Mouse (Mus musculus): ENCODE data around the gene Zbtb7b.
"Not testable (repeated sequence)": the region's sequence is repeated elsewhere in the genome, so short reads cannot be mapped to it uniquely, and the experiment has no call there.

The Zbtb7b gene

DNA sequence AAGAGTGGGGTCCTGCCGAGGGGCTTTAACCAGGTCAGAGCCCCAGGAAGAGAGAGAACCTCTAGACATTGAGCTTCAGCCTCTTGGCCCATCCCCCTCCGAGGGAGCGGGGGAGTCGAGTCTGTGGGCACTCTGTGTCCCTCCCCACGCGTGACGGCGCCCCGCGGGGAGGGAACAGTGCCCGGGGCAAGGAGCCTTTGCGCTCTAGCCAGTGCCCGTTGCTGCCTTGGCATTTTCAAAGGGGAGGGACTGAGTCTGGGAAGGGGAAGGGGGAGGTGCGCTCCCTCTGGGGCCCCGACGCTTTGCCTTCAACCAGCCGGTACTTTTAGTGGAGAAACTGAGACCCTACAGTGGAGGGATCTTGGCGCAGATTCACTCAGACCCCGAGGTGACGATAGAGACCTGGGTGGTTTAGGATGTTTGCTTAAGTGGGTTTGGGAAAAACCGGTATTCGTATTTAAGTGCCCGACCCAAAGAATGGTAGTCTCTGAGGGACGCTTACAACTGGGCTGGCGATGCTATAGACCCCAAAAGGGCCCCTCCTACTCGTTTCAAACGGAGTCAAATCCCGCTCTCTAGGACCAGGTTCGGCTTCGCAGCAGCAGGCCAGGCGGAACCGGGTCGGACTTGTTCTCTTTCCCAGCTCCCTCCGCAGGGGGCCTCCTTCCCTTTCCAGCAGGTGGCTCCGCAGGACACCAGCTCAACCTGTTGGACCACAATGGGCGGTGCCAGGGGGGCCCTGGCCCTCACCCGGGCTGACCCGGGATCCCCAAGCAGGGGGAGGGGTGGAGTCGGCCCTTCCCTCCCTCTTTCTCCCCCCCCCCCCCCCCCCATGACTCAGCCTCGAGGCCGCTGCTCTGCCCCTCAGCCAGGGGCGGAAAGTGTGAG is at the start of gene Zbtb7b:
Zbtb7b (minus strand) TSS at position 771 of the 888 bp plus-strand sequence.
- peak; percentile 52 for DNase-seq

DNA sequence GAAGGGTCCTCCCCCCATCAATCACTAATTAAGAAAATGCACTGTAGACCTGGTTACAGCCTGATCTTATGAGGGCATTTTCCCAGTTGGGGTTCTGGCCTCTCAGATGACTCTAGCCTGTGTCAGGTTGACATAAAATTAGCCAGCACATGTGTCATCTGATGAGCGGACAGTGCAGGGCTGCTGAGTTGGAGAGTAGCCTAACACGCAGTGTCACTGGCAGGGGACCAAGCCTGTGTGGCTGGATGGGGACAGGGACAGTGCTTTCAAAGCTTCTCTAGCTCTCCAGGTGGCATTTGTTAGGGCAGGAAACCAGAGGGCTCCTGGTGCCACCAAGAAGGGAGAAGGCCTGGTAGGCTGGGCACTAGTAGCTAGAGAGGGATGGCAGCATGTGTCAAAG is 46.1 kb upstream of the Zbtb7b start:
- no peak for DNase-seq

DNA sequence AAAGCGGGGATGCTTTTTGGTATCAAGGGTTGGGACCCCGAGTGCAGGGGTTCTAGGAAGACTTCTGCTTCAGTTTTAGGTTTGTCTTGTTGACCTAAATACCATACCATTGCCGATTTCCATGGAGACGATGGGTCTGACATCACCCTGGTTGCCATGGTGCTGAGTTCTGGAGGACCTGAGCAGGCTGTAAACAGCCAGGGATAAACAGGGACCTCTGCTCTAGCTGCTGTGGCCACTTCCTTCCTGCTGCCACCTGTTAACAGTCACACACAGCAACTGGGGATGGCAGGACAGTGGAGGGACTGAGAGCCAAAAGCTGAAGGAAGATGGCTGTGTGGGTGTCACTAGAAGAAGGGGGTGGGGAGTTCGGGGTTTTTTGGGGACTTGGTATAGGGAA is 42.7 kb upstream of the Zbtb7b start:
- DNase-seq = no peak

DNA sequence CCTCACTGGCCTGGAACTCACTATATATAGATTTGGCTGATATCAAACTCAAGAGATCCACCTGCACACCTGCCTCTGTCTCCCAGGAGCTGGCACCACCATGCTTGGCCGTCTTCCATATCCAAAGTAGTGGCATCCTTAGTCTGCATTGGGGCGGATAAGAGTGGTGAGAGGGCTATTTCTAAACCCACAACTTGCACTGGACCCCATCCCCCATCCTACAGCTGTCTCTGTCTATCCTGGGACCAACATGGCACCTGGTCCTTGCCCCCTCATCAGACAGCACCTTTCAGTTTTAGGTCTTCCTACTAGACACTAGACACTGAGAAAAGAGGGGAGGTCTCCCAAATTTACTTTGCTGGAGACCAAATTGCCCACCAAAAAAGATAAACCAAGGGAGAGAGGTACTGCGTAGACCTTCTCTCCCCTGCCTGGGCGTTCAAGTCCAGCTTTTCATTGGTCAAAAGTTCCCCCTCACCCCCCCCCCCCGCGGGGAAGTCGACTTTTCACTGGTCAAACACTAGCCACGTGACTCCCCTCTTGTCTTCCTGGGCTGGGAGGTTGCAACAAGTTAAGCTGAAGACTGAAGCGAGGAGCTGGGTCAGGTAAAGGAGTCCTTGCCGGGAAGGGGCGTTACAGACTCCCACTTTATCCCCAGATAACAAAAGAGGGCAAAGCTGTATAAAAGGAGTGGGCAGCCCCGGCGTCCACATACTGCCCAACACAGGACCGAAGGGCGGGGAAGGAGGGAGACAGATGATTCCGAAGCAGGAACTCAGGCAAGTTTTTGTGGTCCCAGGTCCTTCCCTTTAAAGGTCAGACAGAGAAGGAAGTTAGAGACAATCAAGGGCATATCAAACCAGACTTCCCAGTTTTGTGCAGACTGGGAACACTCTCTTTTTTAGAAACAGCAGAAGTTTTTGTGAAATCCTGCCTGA is 41.9 kb upstream of the Zbtb7b start, which contains the start of gene Pbxip1:
Pbxip1 (plus strand) TSS at position 531 of the 938 bp plus-strand sequence.
- peak; percentile 63 for DNase-seq

DNA sequence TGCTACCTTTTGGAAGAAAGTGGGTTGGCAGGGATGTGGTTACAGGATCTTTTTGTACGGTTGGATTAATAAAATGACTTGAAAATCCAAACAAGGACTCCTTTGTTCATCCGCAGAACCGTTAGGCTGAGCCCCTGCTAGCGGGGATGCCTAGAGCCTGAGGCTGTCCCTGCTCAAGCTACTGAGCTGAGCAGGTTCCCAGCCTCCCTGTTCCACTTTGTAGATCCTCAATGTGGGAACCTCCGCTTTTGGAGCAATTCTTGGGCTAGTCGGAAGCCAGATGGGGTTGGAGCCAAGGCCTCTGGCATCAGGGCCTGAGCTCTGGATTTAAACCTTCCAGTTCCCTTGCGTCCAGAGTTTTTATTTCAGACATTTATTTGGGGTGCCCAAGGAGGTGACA is 40.5 kb upstream of the Zbtb7b start:
- DNase-seq = no peak

DNA sequence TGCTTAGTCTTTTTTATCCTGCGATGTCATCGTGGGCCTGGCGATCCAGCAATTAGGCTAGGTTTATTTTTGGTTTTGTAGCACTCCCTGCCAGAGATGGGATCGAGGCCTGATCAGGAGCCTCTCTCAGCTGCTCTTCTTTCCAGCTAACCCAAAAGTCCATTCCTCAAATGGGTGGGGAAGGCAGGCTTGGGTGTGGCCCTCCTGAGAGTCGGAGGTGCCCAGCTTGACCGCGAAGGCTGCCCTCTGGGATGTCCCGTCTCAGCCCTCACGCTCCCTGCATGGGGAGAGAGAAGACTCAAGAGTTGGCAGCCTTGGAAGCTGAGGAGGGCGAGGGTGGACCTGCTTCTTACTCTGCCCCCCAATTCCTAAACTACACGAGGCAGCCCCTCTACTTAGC is 40.0 kb upstream of the Zbtb7b start:
- no peak for DNase-seq

DNA sequence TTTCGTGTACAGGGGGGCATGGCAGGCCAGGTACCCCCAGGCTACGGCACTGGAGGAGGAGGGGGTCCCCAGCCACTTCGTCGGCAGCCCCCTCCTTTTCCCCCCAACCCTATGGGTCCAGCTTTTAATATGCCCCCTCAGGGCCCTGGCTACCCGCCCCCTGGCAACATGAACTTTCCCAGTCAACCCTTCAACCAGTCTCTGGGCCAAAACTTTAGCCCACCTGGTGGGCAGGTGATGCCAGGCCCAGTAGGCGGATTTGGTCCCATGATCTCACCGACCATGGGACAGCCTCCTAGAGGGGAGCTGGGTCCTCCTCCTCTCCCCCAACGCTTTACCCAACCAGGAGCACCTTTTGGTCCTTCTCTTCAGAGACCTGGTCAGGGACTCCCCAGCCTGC is 38.0 kb upstream of the Zbtb7b start:
- DNase-seq = no peak

DNA sequence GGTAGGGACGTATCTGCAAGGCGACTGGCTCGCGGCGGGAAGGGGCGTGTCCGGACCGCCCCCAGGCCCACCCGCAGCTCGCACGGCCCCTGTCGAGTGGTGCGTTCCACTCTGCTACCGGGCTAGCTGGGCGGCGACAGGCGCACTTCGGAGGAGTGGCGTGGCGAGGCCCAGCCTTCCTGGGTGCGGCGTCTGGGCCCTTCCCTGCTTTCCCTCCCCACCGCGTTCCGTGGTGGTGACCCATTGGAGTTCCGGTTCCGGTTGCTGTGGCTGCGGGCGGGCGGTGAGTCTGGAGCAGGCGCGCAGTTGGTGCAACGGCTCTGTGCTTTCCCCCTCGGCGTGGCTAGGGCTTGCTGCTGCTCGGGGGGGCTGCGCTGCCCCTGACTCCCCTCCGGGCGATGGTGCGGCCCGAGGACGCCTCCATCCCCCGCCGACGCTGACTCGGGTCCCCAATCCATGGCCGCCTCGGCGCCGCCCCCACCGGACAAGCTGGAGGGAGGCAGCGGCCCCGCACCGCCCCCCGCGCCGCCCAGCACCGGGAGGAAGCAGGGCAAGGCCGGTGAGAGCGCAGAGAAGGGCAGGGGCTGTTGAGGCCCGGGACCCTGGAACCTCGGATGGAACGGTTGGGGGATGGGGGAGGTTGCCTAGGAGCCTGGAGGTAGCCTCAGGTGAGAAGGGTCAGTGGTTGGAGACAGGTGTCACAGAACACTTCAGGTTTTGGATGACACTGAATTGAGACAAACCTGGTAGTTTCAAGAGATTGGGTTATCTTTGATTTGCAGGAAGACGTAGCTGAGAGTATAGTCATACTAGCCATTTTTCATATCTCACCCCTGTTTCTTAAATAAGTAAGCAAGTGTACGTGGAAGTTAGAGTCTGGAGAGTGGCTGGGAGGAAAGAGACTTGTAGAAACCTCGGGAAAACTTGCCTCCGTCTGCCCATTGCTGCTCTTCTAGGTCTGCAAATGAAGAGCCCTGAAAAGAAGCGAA is 35.9 kb upstream of the Zbtb7b start, which contains the start of gene Pygo2:
Pygo2 (plus strand) TSS at position 44 of the 989 bp plus-strand sequence.
- DNase-seq = peak; percentile 90

DNA sequence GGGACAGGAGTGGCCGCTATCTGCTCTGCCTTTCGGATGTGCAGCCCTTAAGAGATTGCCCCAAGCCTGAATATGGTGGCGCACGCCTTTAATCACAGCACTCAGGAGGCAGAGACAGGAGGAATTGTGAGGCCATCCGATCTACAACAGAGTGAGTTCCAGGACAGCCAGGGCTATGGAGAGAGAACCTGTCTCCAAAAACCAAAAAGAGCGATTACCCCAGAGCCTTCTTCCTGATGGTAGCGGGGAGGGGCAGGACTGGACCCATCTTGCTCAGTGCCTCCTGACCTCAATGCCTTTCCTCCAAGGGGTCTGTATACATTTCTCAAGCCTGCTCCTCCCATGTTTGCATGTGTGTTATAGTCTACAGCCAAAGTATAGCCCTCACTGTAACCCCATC is 34.4 kb upstream of the Zbtb7b start:
- DNase-seq = not testable (repeated sequence)

DNA sequence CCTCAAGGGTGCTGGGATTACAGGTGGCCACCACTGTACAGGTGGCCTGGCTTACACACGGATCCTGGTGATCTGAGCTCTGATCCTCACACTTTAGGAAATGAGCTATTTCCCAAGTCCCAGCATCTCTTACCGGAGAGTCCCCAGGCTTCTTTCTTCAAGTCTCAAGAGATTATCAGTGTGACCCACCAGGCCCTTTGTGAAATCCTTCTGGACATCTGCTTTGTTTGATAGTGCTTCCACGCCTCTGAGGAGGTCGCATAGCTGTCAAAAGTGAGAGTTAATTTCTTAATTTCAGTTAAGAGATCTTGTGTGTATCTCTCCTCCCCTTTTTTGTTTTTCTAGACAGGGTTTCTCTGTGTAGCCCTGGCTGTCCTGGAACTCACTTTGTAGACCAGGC is 31.3 kb upstream of the Zbtb7b start:
- no peak for DNase-seq

DNA sequence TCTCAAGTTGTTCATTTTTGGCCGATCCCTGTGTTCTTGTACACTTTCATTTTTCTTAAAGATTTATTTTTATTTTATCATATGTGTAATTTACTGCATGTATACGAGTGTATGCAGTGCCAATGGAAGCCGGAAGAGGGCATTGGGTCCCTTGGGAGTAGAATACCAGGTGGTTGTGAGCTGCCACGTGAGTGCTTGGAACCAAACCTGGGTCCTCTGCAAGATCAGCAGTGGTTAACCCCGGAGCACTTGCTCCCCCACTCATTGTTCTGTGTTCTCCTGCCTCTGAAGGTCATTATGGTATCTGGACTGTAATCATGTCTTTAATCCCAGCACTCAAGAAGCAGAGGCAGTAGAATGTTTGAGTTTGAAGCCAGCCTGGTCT is 30.6 kb upstream of the Zbtb7b start:
- DNase-seq = no peak

DNA sequence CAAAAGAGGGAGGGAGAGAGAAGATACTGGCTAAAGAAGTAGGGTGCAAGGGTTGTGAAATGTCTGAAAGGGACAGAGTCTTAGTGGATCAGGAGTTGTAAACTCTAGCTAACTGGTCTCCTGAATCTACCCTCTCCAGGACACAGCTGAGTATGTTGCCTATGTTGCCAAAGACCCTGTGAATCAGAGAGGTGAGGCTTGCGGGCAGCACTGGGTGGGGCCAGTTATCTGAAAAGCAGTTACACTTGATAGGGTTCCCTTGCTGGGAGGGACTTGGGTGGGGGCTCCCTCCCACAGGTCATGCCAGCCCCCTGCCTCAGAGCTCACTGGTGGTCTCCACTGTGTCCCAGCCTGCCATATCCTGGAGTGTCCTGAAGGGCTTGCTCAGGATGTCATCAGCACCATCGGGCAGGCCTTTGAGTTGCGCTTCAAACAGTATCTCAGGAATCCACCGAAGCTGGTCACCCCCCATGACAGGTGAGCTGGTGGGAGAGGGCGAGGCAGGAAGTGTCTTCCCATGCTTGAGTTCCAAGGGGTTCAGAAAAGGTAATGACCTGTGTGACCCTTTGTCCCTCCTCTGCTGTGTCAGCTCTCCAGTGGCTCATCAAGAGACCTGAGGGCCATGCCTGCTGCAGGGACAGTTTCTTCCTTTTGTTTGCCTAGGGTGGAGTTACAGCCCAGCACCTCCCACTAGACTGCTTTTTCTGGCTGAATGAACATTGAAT is 30.0 kb upstream of the Zbtb7b start:
- DNase-seq = no peak

DNA sequence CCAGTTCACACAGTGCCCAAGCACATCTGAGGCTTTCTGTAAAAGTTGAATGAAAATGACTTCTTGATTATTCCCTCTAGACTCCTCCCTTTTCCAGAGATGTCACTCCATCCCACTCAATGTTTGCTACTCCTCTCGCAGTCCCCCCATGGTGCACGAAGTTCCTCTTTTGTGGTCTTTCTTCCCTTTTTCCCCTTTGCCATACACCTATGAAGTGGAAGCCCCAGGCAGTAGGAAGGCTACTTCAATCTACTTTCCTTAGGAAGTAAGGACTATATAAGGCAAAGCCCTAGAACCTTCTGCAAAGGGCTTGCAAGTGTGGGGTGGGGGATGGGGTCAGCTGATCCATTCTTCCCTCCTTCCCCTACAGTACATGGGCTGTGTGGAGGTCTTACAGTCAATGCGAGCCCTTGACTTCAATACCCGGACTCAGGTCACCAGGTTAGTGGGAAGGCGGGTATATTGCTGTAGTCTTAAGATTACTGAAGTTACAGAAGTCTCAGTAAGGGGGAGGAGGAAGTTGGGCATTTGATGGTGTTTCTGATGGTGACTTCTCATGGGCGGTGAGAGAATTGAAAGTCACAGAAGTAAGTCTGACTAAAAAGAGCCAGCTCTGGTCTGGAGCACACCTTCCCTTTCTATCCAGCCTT is 28.1 kb upstream of the Zbtb7b start:
- no peak for DNase-seq

DNA sequence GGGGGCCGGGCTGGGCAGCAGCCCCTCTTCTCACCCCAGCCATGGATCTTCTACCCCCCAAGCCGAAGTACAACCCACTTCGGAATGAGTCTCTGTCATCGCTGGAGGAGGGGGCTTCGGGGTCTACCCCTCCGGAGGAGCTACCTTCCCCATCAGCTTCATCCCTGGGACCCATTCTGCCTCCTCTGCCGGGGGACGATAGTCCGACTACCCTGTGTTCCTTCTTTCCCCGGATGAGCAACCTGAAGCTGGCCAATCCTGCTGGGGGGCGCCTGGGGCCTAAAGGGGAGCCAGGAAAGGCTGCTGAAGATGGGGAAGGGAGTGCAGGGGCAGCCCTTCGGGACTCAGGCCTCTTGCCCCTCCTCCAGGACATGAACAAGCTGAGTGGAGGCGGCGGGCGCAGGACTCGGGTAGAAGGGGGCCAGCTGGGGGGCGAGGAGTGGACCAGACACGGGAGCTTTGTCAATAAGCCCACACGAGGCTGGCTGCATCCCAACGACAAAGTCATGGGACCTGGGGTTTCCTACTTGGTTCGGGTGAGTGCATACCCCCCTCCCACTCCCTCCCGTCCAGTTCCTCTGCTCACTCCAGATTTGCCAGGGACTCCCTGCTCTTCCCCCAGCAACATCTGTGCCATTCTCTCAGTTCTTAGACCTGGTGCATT is 27.4 kb upstream of the Zbtb7b start:
- no peak for DNase-seq

DNA sequence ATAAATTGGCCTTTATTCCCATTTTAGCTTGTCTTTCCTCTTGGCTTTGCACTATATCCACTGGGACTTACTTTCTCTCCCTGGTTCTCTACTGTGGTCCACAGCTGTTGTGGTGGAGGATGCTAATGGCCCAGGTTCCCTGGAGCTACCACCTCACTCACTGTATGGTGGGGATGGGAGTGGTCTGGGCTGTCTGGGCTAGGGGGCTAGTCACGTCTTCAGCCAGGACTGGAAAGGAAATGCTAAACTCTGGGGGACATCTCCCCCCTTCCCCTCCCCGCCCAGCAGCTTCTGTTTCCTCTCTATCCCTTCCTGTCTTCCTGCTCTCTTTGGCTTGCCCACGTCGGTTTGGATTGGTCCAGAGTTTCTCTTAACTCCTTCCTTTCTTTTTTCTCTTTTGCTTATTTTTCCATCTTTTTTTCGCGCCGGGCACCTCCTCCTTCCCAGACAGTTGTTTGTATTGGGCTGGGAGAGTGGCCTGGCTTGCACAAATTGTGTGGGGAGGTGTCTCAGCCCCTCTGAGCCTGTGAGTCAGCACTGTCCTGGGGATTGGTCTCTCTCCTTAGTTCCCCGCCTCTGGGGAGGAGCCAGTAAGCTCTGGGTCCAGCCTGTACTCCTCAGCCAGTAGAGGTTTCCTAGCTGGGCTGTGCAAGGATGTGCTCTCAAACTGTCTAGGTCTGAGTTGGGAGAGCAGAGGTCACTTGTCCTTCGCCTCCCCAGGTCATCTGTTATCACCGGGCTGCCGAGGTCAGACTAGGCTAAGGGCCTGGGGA is 26.6 kb upstream of the Zbtb7b start:
- DNase-seq = no peak

DNA sequence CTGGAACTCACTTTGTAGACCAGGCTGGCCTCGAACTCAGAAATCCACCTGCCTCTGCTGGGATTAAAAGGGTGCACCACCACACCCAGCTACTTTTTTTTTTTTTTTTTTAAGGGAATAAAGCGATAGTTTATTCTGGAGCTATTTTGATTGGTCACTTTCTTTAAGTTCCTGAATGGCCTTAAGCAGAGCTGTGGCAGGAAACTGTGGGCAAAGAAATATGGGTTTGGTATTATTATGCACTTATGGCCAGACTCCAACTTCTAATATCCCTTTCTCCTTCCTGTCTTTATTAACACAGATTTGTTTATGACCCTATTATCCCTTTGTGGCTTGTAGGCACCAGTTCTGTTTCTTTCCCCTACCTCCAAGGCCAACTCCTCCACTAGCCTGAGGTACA is 25.8 kb upstream of the Zbtb7b start:
- no peak for DNase-seq

DNA sequence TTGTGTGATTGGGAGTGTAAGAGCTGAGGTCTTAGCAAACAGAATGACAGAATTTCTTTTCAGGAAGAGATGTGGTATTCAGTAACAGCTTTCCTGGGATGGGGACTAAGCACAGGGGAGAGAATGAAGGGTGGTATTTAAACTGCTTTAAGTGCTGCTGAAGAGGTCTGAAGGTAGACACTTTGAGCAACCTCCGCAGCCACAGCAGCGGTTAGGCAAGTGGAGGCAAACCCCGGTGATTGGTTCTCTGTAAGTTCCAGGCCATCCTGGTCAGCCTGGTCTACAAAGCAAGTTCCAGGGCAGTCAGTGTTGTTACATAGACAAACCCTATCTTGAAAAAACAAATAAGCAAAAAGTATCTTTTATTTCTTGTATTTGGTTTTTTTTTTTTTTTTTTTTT is 25.4 kb upstream of the Zbtb7b start:
- no peak for DNase-seq

DNA sequence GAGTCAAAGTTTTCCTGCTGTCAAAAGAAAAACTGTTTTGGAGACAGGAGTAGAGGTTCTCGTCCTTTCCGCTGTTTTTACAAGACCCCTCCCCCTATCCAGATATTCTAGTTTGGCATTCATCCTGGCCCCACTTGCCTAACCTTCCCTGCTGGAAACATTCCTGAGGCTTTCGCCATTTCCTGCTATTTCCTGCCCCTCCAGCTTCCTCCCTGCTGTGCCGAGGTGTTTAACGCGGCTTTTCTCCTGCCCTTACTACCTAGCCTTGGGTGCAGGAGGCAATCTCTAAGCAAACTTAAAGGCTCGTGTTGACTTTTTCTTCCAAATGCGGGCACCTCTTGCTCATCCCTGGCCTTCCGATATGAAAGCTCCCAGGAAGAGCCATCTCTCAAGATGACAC is 25.0 kb upstream of the Zbtb7b start:
- DNase-seq = no peak

DNA sequence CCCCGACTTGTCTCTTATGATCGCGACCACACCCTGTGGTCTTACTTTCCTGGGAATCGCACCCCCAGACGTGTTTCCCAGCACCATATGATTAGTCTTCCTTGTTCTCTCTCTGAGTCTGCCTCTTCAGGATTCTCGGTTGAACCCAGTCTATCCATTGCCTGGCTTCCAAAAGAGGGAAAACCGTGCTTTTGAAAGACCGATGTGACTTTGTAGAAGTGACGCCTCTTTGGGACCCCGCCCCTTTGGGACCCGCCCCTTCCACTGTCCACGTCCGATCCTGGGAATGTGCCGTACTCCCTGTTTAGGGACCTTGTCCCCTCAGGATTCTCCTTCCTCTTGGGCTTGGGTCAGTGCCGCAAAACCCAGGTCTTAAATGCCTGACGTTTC is 24.3 kb upstream of the Zbtb7b start:
- DNase-seq = peak; percentile 59
